Mouse (Mus musculus) forebrain, embryonic 14.5 days (tissue): ENCODE data around the gene Rpl11. TPM values are rescaled to one million over a fixed set of nuclear protein-coding genes. Genes with fewer than 3 reads are reported as not detected.
A peak's percentile ranks its signal among the peaks of the same experiment; 100 is the strongest.
"Not testable (repeated sequence)": the region's sequence is repeated elsewhere in the genome, so short reads cannot be mapped to it uniquely, and the experiment has no call there.

Source experiments
- ATAC-seq: fragments of 200-750 bp; cut with Nextera tagmentation; 2 replicates; pipeline ENCODE4 v1.8.0; 2017; ENCODE audit warnings: mild to moderate bottlenecking, moderate library complexity
- DNase-seq: peaks from one replicate; pipeline ENCODE4 v3.0.0-alpha.2; 2015; ENCODE audit warnings: low spot score
- H3K27ac ChIP-seq: fragments of 300-500 bp; sonication (generic); 2 replicates; pipeline ENCODE4 v1.5.1; 2014; ENCODE audit warnings: low read depth, mild to moderate bottlenecking, control low read depth, low read length, moderate library complexity
- H3K27me3 ChIP-seq: fragments of 300-500 bp; sonication (generic); replicated peaks from 2 replicates; pipeline ENCODE4 v1.6.1; 2014; ENCODE audit warnings: low read length, control low read depth, mixed read lengths; ENCODE audit not compliant: control insufficient read depth, insufficient read depth
- H3K36me3 ChIP-seq: fragments of 300-500 bp; sonication (generic); 2 replicates; pipeline ENCODE4 v1.6.1; 2014; ENCODE audit warnings: low read length, control low read depth; ENCODE audit not compliant: control insufficient read depth, insufficient read depth
- H3K4me1 ChIP-seq: fragments of 300-500 bp; sonication (generic); 2 replicates; pipeline ENCODE4 v1.6.1; 2014; ENCODE audit warnings: antibody characterized with exemption, low read length, control low read depth; ENCODE audit not compliant: control insufficient read depth, insufficient read depth
- H3K4me2 ChIP-seq: fragments of 300-500 bp; sonication (generic); 2 replicates; pipeline ENCODE4 v1.6.1; 2014; ENCODE audit warnings: mild to moderate bottlenecking, control low read depth, low read length
- H3K4me3 ChIP-seq: fragments of 300-500 bp; sonication (generic); 2 replicates; pipeline ENCODE4 v1.5.1; 2014; ENCODE audit warnings: low read depth, low read length, control low read depth
- H3K9ac ChIP-seq: fragments of 300-500 bp; sonication (generic); 2 replicates; pipeline ENCODE4 v1.6.1; 2014; ENCODE audit warnings: mild to moderate bottlenecking, low read length, control low read depth, moderate library complexity
- H3K9me3 ChIP-seq: fragments of 300-500 bp; sonication (generic); replicated peaks from 2 replicates; pipeline ENCODE4 v1.6.1; 2016; ENCODE audit warnings: low read length, control low read depth, mixed read lengths; ENCODE audit not compliant: control insufficient read depth
- WGBS: fragments of 180-500 bp; shearing (Covaris S2); extraction: QIAGEN DNeasy Blood & Tissue Kit; methylation state at CpG from one replicate; pipeline ENCODE4 v1.1.7; 2014; 5-methylcytosine and 5-hydroxymethylcytosine counted together
- polyA plus RNA-seq: library from polyadenylated mRNA; unstranded; fragments of >200 nt; fragmentation: Nextera tagmentation; extraction: Ambion mirVana; gene quantifications from 2 replicates; pipeline ENCODE4 v1.2.1, GENCODE M21; 2014

The Rpl11 gene
- polyA plus RNA-seq = 331 and 459 TPM in 2 replicates

- Histone ChIP-seq H3K27ac (peak within 1 kb of the TSS; percentile 91), H3K4me1 (peaks cover 8% of the 10 kb centered on the region; the same call in 1 of the 2 replicates), H3K4me3 (peak within 1 kb of the TSS; percentile 82), H3K36me3 (peaks cover 39% of the 10 kb centered on the region), H3K27me3 (no peaks in the 10 kb centered on the region), H3K9ac (peak within 1 kb of the TSS; percentile 95), H3K9me3 (no peaks in the 10 kb centered on the region), H3K4me2 (peak within 1 kb of the TSS; percentile 91)
- under 1% methylated on average over 21 of the region's 21 CpGs for WGBS
- ATAC-seq (peak; percentile 99), DNase-seq (peak; percentile 98)
Observed at GRCm38 (mm10) chr4:136053247-136053596, at the start of gene Rpl11. Rpl11 (minus strand) TSS chr4:136053428.

DNA sequence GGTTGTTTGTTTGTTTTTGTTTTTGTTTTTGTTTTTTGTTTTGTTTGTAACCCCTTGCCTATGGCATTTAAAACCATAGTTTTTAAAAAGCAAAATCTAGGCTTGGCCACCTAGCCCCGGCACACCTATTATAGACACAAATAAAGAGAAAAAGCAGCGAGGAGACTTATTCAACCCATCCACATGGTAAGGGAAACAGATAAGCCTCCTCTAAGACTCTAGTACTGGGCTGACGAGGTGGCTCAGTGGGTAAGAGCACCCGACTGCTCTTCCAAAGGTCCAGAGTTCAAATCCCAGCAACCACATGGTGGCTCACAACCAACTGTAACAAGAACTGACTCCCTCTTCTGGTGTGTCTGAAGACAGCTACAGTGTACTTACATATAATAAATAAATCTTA lies 48.5 kb upstream of the Rpl11 start:
- not testable (repeated sequence) for H3K4me2 ChIP-seq, DNase-seq, H3K9ac ChIP-seq

DNA sequence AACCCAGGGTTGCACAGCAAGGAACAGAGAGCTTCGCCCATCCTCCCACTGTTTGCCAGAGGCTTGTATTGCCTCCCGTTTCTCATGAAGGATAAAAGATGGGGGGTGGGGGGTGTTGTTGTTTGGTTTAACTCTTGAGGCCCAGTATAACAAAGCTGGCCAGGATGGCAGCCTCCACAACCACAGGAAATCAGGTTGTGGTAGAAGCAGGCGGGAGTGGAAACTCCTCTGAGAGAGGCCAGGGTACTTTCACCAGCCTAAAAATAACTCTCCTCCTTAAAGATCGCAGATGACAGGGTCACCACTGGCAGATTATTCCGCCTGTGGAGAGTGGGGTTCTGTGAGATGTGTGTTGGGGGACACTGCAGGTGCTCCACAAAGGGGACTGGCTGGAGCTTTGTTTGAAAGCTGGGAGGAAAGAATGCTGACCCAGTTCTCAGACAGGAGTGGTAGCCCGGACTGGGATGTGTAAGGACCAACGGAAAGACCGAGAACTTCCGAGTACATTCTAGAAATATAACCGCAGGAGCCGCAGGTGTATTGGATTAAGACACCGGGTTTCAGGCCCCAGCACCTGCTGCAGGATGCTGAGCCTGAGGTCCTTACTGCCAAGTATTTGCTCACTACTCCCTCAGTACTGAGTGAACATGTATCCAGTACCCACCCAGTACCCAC lies 47.3 kb upstream of the Rpl11 start:
- no peaks in the 10 kb centered on the region for H3K9me3 ChIP-seq
- ATAC-seq (no peak), DNase-seq (no peak)

More for the DNA sequence above, 48.5 kb upstream of the Rpl11 start:
- not testable (repeated sequence) for H3K27me3 ChIP-seq, ATAC-seq, H3K4me3 ChIP-seq, H3K36me3 ChIP-seq, H3K4me1 ChIP-seq, H3K9me3 ChIP-seq, H3K27ac ChIP-seq
- WGBS = 86% methylated on average over 4 of the region's 4 CpGs

DNA sequence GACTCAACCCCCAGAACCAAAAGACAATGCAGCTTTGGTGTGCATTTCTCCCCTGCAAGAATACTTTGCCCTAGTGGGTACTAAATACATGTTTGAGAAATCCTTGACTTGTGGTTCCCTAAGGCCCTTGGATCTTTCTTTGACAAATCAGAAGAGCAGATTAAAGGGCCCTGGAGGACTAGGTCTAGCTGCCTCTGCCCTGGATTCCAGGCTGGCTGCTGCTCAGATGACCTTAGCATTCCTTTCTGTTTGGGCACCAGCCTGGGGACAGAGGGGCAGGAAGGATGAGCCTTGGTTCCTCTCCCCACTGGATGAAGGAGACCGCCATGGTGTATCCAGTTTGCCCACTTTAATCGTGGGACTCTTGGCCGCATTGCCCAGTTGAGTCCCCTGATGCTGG lies 45.2 kb upstream of the Rpl11 start:
- no peaks in the 10 kb centered on the region for H3K27me3 ChIP-seq
- no peak overlapping the region for H3K9ac ChIP-seq
- no peaks in the 10 kb centered on the region for H3K9me3 ChIP-seq
- ATAC-seq (no peak), DNase-seq (no peak)
- no peaks in the 10 kb centered on the region; the same call in 1 of the 2 replicates for H3K4me1 ChIP-seq
- H3K4me2 ChIP-seq = no peak overlapping the region
- H3K27ac ChIP-seq = no peak overlapping the region
- no peaks in the 10 kb centered on the region for H3K36me3 ChIP-seq
- WGBS = 94% methylated on average over 3 of the region's 3 CpGs
- H3K4me3 ChIP-seq = no peak overlapping the region

More for the DNA sequence above, 47.3 kb upstream of the Rpl11 start:
- Histone ChIP-seq H3K9ac (no peak overlapping the region), H3K4me1 (peaks cover 5% of the 10 kb centered on the region; the same call in 1 of the 2 replicates), H3K27ac (no peak overlapping the region), H3K27me3 (no peaks in the 10 kb centered on the region), H3K36me3 (no peaks in the 10 kb centered on the region), H3K4me3 (no peak overlapping the region), H3K4me2 (no peak overlapping the region)
- 75% methylated on average over 12 of the region's 12 CpGs for WGBS

GRCm38 (mm10) chr4:136096446-136097113 lies 43.4 kb upstream of the Rpl11 start:
- DNase-seq (no peak), ATAC-seq (no peak)
- Histone ChIP-seq H3K9ac (no peak overlapping the region), H3K4me2 (no peak overlapping the region), H3K27ac (no peak overlapping the region), H3K9me3 (0 out of 2 replicates have a peak, but pooled peaks cover 2% of the 10 kb centered on the region), H3K4me1 (no peaks in the 10 kb centered on the region; the same call in 1 of the 2 replicates), H3K27me3 (no peaks in the 10 kb centered on the region), H3K36me3 (no peaks in the 10 kb centered on the region), H3K4me3 (no peak overlapping the region)
- WGBS = 66% methylated on average over 11 of the region's 11 CpGs

- Histone ChIP-seq H3K4me2 (no peak overlapping the region), H3K27ac (no peak overlapping the region), H3K9me3 (0 out of 2 replicates have a peak, but pooled peaks cover 2% of the 10 kb centered on the region), H3K4me1 (no peaks in the 10 kb centered on the region; the same call in 1 of the 2 replicates), H3K36me3 (no peaks in the 10 kb centered on the region), H3K4me3 (no peak overlapping the region), H3K27me3 (no peaks in the 10 kb centered on the region), H3K9ac (no peak overlapping the region)
- ATAC-seq = no peak
- 81% methylated on average over 9 of the region's 9 CpGs for WGBS
- DNase-seq = no peak
Observed at GRCm38 (mm10) chr4:136095490-136096105, 42.4 kb upstream of the Rpl11 start.

DNA sequence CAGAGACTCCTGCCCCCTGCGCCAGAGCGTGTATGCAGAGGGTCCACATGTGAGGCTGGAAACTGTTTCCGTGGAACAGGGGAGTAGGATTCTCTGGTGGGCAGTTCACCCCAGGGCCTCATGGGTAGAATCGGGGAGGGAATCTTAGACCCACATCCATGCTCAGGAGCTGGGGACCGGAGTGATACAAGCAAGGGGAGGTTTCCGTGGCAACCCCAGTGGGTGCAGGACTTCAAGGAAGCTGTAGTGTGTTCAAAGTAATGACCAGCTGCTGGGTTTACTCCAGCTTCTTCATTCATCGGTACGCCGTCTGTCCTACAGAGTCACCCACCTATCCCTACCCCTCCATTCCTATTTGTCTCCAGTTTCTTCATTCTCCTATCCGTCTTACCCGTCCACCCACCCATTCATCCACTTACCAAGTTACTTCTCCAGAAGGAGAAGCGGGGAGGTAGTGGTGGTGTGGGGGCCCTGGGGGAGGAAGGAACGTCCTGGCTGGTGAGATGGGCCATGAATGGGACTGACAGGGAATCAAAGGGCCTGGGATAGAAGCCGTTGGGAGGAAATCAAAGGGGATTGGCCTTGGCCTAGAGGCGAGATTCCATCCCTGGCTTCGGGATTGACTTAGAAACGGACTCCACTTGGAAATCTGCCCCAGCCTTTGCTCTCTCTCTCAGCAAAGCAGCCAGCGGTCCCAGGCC lies 41.4 kb upstream of the Rpl11 start:
- Histone ChIP-seq H3K27ac (no peak overlapping the region), H3K27me3 (no peaks in the 10 kb centered on the region), H3K4me1 (no peaks in the 10 kb centered on the region; the same call in 1 of the 2 replicates), H3K36me3 (no peaks in the 10 kb centered on the region), H3K4me2 (no peak overlapping the region), H3K9ac (no peak overlapping the region), H3K4me3 (no peak overlapping the region), H3K9me3 (0 out of 2 replicates have a peak, but pooled peaks cover 2% of the 10 kb centered on the region)
- no peak for ATAC-seq
- WGBS = 77% methylated on average over 18 of the region's 18 CpGs
- DNase-seq = no peak

GRCm38 (mm10) chr4:136092498-136092897 lies 39.3 kb upstream of the Rpl11 start:
- Histone ChIP-seq H3K4me1 (no peaks in the 10 kb centered on the region; the same call in 1 of the 2 replicates), H3K27me3 (no peaks in the 10 kb centered on the region), H3K4me3 (no peak overlapping the region), H3K9me3 (0 out of 2 replicates have a peak, but pooled peaks cover 2% of the 10 kb centered on the region), H3K9ac (no peak overlapping the region), H3K36me3 (no peaks in the 10 kb centered on the region), H3K4me2 (no peak overlapping the region), H3K27ac (no peak overlapping the region)
- ATAC-seq = no peak
- no peak for DNase-seq
- WGBS = 91% methylated on average over 7 of the region's 7 CpGs
